Mouse (Mus musculus) cerebellum, postnatal 14 days (tissue): Measurements from ENCODE around the gene Zbtb7b.
"Not testable (repeated sequence)": the region's sequence is repeated elsewhere in the genome, so short reads cannot be mapped to it uniquely, and the experiment has no call there.

Source experiments
- DNase-seq, 2 experiments: peaks; one replicate each; pipeline ENCODE4 v3.0.0; 2021; ENCODE audit warnings: mixed read lengths in 2 of 2

Zbtb7b gene

DNA sequence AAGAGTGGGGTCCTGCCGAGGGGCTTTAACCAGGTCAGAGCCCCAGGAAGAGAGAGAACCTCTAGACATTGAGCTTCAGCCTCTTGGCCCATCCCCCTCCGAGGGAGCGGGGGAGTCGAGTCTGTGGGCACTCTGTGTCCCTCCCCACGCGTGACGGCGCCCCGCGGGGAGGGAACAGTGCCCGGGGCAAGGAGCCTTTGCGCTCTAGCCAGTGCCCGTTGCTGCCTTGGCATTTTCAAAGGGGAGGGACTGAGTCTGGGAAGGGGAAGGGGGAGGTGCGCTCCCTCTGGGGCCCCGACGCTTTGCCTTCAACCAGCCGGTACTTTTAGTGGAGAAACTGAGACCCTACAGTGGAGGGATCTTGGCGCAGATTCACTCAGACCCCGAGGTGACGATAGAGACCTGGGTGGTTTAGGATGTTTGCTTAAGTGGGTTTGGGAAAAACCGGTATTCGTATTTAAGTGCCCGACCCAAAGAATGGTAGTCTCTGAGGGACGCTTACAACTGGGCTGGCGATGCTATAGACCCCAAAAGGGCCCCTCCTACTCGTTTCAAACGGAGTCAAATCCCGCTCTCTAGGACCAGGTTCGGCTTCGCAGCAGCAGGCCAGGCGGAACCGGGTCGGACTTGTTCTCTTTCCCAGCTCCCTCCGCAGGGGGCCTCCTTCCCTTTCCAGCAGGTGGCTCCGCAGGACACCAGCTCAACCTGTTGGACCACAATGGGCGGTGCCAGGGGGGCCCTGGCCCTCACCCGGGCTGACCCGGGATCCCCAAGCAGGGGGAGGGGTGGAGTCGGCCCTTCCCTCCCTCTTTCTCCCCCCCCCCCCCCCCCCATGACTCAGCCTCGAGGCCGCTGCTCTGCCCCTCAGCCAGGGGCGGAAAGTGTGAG lies at the start of gene Zbtb7b:
TSS of gene Zbtb7b (minus strand) at position 771 of the 888 bp plus-strand sequence.
- DNase-seq: peak; percentile 90 to 92

GRCm38 (mm10) chr3:89440691-89441090 lies 46.1 kb upstream of the Zbtb7b start:
- DNase-seq: peak in 1 of 2 experiments; percentile 36

DNA sequence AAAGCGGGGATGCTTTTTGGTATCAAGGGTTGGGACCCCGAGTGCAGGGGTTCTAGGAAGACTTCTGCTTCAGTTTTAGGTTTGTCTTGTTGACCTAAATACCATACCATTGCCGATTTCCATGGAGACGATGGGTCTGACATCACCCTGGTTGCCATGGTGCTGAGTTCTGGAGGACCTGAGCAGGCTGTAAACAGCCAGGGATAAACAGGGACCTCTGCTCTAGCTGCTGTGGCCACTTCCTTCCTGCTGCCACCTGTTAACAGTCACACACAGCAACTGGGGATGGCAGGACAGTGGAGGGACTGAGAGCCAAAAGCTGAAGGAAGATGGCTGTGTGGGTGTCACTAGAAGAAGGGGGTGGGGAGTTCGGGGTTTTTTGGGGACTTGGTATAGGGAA lies 42.7 kb upstream of the Zbtb7b start:
- DNase-seq: no peak

GRCm38 (mm10) chr3:89436176-89437113 lies 41.9 kb upstream of the Zbtb7b start, which contains the start of gene Pbxip1:
TSS of gene Pbxip1 (plus strand) at chr3:89436706.
- DNase-seq: no peak

GRCm38 (mm10) chr3:89435041-89435440 lies 40.5 kb upstream of the Zbtb7b start:
- no peak for DNase-seq

- no peak for DNase-seq
These were observed 40.0 kb upstream of the Zbtb7b start for GRCm38 (mm10) chr3:89434532-89434931.

GRCm38 (mm10) chr3:89432606-89433005 lies 38.0 kb upstream of the Zbtb7b start:
- no peak for DNase-seq

GRCm38 (mm10) chr3:89430171-89431159 lies 35.9 kb upstream of the Zbtb7b start, which contains the start of gene Pygo2:
TSS of gene Pygo2 (plus strand) at chr3:89430214.
- DNase-seq: peak; percentile 94 to 96

DNA sequence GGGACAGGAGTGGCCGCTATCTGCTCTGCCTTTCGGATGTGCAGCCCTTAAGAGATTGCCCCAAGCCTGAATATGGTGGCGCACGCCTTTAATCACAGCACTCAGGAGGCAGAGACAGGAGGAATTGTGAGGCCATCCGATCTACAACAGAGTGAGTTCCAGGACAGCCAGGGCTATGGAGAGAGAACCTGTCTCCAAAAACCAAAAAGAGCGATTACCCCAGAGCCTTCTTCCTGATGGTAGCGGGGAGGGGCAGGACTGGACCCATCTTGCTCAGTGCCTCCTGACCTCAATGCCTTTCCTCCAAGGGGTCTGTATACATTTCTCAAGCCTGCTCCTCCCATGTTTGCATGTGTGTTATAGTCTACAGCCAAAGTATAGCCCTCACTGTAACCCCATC lies 34.4 kb upstream of the Zbtb7b start:
- DNase-seq: not testable (repeated sequence)

DNA sequence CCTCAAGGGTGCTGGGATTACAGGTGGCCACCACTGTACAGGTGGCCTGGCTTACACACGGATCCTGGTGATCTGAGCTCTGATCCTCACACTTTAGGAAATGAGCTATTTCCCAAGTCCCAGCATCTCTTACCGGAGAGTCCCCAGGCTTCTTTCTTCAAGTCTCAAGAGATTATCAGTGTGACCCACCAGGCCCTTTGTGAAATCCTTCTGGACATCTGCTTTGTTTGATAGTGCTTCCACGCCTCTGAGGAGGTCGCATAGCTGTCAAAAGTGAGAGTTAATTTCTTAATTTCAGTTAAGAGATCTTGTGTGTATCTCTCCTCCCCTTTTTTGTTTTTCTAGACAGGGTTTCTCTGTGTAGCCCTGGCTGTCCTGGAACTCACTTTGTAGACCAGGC lies 31.3 kb upstream of the Zbtb7b start:
- no peak for DNase-seq

DNA sequence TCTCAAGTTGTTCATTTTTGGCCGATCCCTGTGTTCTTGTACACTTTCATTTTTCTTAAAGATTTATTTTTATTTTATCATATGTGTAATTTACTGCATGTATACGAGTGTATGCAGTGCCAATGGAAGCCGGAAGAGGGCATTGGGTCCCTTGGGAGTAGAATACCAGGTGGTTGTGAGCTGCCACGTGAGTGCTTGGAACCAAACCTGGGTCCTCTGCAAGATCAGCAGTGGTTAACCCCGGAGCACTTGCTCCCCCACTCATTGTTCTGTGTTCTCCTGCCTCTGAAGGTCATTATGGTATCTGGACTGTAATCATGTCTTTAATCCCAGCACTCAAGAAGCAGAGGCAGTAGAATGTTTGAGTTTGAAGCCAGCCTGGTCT lies 30.6 kb upstream of the Zbtb7b start:
- DNase-seq: no peak

- no peak for DNase-seq
These were observed 30.0 kb upstream of the Zbtb7b start for GRCm38 (mm10) chr3:89424416-89425140.

DNA sequence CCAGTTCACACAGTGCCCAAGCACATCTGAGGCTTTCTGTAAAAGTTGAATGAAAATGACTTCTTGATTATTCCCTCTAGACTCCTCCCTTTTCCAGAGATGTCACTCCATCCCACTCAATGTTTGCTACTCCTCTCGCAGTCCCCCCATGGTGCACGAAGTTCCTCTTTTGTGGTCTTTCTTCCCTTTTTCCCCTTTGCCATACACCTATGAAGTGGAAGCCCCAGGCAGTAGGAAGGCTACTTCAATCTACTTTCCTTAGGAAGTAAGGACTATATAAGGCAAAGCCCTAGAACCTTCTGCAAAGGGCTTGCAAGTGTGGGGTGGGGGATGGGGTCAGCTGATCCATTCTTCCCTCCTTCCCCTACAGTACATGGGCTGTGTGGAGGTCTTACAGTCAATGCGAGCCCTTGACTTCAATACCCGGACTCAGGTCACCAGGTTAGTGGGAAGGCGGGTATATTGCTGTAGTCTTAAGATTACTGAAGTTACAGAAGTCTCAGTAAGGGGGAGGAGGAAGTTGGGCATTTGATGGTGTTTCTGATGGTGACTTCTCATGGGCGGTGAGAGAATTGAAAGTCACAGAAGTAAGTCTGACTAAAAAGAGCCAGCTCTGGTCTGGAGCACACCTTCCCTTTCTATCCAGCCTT lies 28.1 kb upstream of the Zbtb7b start:
- no peak for DNase-seq

- peak; percentile 21 to 45 for DNase-seq
These were observed 27.4 kb upstream of the Zbtb7b start for GRCm38 (mm10) chr3:89421810-89422473.

GRCm38 (mm10) chr3:89421002-89421774 lies 26.6 kb upstream of the Zbtb7b start:
- DNase-seq: peak; percentile 54 to 68

DNA sequence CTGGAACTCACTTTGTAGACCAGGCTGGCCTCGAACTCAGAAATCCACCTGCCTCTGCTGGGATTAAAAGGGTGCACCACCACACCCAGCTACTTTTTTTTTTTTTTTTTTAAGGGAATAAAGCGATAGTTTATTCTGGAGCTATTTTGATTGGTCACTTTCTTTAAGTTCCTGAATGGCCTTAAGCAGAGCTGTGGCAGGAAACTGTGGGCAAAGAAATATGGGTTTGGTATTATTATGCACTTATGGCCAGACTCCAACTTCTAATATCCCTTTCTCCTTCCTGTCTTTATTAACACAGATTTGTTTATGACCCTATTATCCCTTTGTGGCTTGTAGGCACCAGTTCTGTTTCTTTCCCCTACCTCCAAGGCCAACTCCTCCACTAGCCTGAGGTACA lies 25.8 kb upstream of the Zbtb7b start:
- DNase-seq: no peak

GRCm38 (mm10) chr3:89419981-89420380 lies 25.4 kb upstream of the Zbtb7b start:
- no peak for DNase-seq

- peak; percentile 28 to 32 for DNase-seq
These were observed 25.0 kb upstream of the Zbtb7b start for GRCm38 (mm10) chr3:89419571-89419970.

DNA sequence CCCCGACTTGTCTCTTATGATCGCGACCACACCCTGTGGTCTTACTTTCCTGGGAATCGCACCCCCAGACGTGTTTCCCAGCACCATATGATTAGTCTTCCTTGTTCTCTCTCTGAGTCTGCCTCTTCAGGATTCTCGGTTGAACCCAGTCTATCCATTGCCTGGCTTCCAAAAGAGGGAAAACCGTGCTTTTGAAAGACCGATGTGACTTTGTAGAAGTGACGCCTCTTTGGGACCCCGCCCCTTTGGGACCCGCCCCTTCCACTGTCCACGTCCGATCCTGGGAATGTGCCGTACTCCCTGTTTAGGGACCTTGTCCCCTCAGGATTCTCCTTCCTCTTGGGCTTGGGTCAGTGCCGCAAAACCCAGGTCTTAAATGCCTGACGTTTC lies 24.3 kb upstream of the Zbtb7b start:
- DNase-seq: peak; percentile 61 to 64
